Mouse (Mus musculus) heart, embryonic 13.5 days (tissue): ENCODE measurements around the gene Nipbl. TPM values are rescaled to one million over a fixed set of nuclear protein-coding genes. Genes with fewer than 3 reads are reported as not detected.

Experiments used
- ATAC-seq: fragments of 200-750 bp; cut with Nextera tagmentation; 2 replicates; pipeline ENCODE4 v1.8.0; 2017; ENCODE audit warnings: moderate TSS enrichment; ENCODE audit not compliant: insufficient number of reproducible peaks, low FRiP score, low TSS enrichment; ENCODE audit errors: extremely low read depth
- H3K27ac ChIP-seq: fragments of 300-500 bp; sonication (generic); replicated peaks from 2 replicates; pipeline ENCODE4 v1.5.1; 2015; ENCODE audit warnings: moderate library complexity, mild to moderate bottlenecking, inconsistent platforms
- H3K27me3 ChIP-seq: fragments of 300-500 bp; sonication (generic); replicated peaks from 2 replicates; pipeline ENCODE4 v1.6.1; 2015; ENCODE audit warnings: mild to moderate bottlenecking, inconsistent platforms
- H3K36me3 ChIP-seq: fragments of 300-500 bp; sonication (generic); 2 replicates; pipeline ENCODE4 v1.6.1; 2015; ENCODE audit warnings: mild to moderate bottlenecking, inconsistent platforms
- H3K4me1 ChIP-seq: fragments of 300-500 bp; sonication (generic); 2 replicates; pipeline ENCODE4 v1.6.1; 2015; ENCODE audit warnings: inconsistent platforms
- H3K4me2 ChIP-seq: fragments of 300-500 bp; sonication (generic); 2 replicates; pipeline ENCODE4 v1.6.1; 2015; ENCODE audit warnings: inconsistent platforms, mild to moderate bottlenecking, moderate library complexity
- H3K4me3 ChIP-seq: fragments of 300-500 bp; sonication (generic); 2 replicates; pipeline ENCODE4 v1.5.1; 2015; ENCODE audit warnings: moderate library complexity, mild to moderate bottlenecking, inconsistent platforms
- H3K9ac ChIP-seq: fragments of 300-500 bp; sonication (generic); 2 replicates; pipeline ENCODE4 v1.6.1; 2015; ENCODE audit warnings: inconsistent platforms, mild to moderate bottlenecking, moderate library complexity
- H3K9me3 ChIP-seq: fragments of 300-500 bp; sonication (generic); 2 replicates; pipeline ENCODE4 v1.6.1; 2016; ENCODE audit warnings: inconsistent platforms
- WGBS: fragments of 180-500 bp; shearing (Covaris S2); methylation state at CpG from one replicate; pipeline ENCODE4 v1.1.7; 2015; ENCODE audit warnings: mixed read lengths; 5-methylcytosine and 5-hydroxymethylcytosine counted together
- polyA plus RNA-seq: library from polyadenylated mRNA; unstranded; fragments of >200 nt; fragmentation: Nextera tagmentation; extraction: Ambion mirVana; gene quantifications from 2 replicates; pipeline ENCODE4 v1.2.1, GENCODE M21; 2015

Gene Nipbl
- polyA plus RNA-seq, 1 experiment from 2014 or later = 10.5 TPM

DNA sequence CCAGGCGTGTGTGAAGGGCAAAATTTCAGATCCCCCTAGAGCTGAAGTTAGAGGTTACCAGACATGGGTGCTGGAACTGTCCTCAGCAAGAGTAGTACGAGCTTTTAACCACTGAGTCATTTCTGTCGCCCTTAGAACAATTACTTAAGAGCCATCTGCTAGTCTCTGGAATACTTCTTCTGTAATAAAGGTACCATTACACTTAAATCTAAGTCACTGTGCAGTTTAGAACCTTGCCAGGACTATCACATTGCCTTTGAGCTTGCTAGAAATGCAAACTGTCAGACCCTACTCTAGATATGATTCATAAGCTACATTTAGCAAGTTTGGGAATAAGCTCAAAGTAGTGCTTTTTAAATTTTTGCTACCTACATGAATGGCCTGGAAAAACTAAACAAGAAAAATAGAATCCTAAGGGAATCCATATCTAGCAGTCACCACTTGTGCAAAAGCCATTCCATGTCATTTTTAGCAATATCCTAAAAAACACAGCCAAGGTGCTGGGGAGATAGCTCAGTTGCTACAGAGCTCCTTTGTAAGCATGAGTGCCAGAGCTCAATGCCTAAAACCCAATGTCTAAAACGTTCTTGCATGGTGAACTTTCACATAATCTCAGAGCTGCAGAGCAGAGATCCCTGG is 27.6 kb downstream of the Nipbl start:
- H3K27ac ChIP-seq = no peak overlapping the region
- no peaks in the 10 kb centered on the region for H3K36me3 ChIP-seq
- no peaks in the 10 kb centered on the region for H3K27me3 ChIP-seq
- no peak for ATAC-seq
- H3K9me3 ChIP-seq = no peaks in the 10 kb centered on the region
- no peak overlapping the region for H3K4me2 ChIP-seq
- peaks cover 41% of the 10 kb centered on the region for H3K4me1 ChIP-seq
- no peak overlapping the region for H3K9ac ChIP-seq
- no peak overlapping the region for H3K4me3 ChIP-seq
- 72% methylated on average over 4 of the region's 4 CpGs for WGBS

DNA sequence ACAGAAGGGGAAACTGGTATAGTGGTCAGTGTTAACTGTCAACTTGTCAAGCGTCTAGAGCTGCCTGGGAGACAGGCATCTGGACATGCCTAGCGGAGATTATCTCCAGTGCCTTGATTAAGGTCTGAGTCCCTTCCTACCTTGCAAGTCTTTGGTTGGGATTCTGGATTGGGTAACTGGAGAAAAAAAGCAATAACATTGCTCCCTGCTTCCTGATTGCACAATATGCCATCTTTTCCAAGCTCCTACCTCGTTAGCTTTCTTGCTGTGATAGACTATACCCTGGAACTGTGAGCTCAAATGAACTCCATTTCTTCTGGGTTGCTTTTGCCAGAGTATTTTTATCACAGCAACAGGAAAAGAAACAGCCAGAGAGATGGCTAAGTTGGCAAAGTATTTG is 30.9 kb downstream of the Nipbl start:
- no peaks in the 10 kb centered on the region for H3K36me3 ChIP-seq
- H3K9me3 ChIP-seq = no peaks in the 10 kb centered on the region
- ATAC-seq = no peak
- no peak overlapping the region for H3K4me3 ChIP-seq
- no peak overlapping the region for H3K9ac ChIP-seq
- WGBS = 52% methylated on average over 3 of the region's 3 CpGs
- no peak overlapping the region for H3K27ac ChIP-seq
- no peaks in the 10 kb centered on the region for H3K27me3 ChIP-seq
- peaks cover 38% of the 10 kb centered on the region for H3K4me1 ChIP-seq
- no peak overlapping the region for H3K4me2 ChIP-seq

DNA sequence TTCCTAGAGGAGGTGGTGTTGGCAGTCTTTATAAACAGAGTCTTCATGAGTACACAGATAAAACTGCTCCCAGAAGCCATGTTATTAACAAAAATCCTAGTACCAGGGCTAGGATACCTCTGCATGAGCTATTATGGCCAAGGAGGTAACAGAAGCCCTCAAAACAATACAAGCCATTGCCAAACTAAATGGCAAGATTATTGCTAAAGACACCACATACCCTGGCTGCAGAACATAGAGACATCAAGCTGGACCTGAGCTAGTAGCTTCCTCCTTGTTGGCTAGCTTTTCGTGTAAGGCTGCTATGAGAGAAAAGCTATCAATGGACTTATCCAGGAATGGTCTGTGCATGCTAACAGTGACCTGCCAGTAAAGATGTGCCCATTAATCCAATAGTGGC is 32.4 kb downstream of the Nipbl start:
- no peak overlapping the region for H3K27ac ChIP-seq
- no peaks in the 10 kb centered on the region for H3K9me3 ChIP-seq
- no peak overlapping the region for H3K4me2 ChIP-seq
- WGBS = 70% methylated on average over 1 of the region's 1 CpGs
- H3K4me3 ChIP-seq = no peak overlapping the region
- no peak for ATAC-seq
- H3K4me1 ChIP-seq = peaks cover 33% of the 10 kb centered on the region
- H3K27me3 ChIP-seq = no peaks in the 10 kb centered on the region
- H3K36me3 ChIP-seq = no peaks in the 10 kb centered on the region
- no peak overlapping the region for H3K9ac ChIP-seq

DNA sequence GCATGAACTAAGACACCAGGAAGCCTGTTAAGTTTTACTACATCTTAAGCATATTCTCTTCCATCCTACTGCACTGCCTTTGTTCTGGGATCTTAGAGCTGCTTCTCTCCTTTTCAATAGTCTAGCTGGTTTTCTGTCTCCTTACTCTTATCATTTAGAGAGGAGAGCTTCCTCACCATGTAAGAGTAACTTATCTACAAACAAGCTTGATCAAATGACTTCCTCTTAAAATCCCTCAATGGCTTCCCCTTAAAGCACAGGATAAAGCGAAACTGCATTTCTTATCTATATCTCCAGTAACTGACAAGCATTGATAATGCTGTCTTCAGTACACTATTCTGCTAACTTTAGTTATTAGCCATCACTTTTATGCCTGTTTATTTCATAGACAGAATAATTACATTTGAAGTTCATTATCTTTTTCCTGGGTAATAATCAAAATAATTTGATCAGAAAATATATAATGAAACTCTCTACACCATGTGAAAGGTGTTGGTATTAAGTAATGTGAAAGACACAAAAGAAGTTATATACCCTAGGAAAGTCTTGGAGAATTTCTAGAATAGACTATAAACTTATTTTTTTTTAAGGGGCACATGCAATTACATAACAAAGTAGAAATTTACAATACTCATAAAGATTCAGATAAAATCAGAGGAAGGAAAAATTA is 33.0 kb downstream of the Nipbl start:
- Histone ChIP-seq H3K27me3 (no peaks in the 10 kb centered on the region), H3K27ac (no peak overlapping the region), H3K36me3 (no peaks in the 10 kb centered on the region), H3K4me1 (peaks cover 28% of the 10 kb centered on the region), H3K4me2 (no peak overlapping the region), H3K9me3 (no peaks in the 10 kb centered on the region), H3K9ac (no peak overlapping the region), H3K4me3 (no peak overlapping the region)
- no peak for ATAC-seq
- 20% methylated on average over 1 of the region's 1 CpGs for WGBS

DNA sequence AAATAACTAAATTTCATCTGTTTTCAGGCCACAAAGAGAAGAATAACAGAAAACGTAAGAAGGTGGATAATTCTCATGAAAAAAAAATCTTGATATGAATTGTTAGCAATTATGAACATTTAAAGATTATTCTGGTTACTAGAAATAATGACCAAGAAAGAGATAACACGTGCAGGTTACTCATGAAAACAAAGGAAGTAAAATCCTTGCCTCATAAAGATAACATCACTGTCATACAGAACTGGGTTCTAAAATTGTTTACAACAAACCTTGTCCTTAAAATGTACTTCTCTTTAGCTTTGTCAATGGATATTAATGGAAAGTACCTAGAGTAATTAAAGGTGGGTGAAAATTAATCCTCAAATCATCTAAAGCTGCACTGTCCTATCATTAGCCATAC is 37.2 kb downstream of the Nipbl start:
- Histone ChIP-seq H3K27me3 (no peaks in the 10 kb centered on the region), H3K4me3 (no peak overlapping the region), H3K9ac (no peak overlapping the region), H3K36me3 (no peaks in the 10 kb centered on the region), H3K27ac (no peak overlapping the region), H3K4me1 (peaks cover 11% of the 10 kb centered on the region), H3K4me2 (no peak overlapping the region), H3K9me3 (no peaks in the 10 kb centered on the region)
- 80% methylated on average over 2 of the region's 2 CpGs for WGBS
- ATAC-seq = no peak

DNA sequence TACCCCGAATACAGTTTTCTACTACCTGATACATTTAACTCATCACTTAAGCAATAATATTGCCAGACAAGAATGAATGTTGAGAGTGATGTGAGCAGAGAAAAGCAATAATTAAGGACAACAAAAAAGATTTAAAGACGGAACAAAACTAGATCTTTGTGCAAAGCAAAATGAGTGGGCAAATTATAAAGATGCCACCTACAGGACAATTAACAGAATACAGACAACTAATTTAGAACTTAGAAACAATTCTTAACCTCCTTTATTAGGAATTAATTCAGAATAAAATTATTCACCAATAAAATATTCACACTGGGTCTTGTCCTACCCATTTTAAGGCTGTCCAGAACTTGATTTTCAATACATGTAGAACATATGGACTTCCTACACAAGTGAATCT is 38.0 kb downstream of the Nipbl start:
- H3K9ac ChIP-seq = no peak overlapping the region
- no peaks in the 10 kb centered on the region for H3K9me3 ChIP-seq
- no peak for ATAC-seq
- no peak overlapping the region for H3K4me3 ChIP-seq
- H3K4me1 ChIP-seq = peaks cover 5% of the 10 kb centered on the region
- no peak overlapping the region for H3K4me2 ChIP-seq
- no peaks in the 10 kb centered on the region for H3K36me3 ChIP-seq
- 93% methylated on average over 2 of the region's 2 CpGs for WGBS
- H3K27ac ChIP-seq = no peak overlapping the region
- no peaks in the 10 kb centered on the region for H3K27me3 ChIP-seq

DNA sequence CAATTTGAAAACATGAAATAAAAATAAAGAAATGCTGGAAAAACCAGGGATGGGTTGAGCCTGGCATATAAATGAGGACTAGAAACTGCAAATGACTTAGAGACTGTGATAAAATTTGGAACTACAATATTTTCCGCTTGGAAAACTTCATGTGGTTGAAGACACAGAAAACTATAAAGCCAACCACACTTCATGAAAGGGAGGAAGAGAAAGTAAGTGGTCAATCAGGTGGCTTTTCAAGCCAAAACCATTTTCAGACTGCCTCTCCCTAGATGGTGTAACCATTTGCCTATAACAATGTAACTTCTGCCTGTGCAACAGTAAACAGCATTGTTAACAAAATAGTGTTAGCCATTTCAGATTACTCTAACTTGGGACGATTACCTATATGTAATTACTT is 41.7 kb downstream of the Nipbl start:
- Histone ChIP-seq H3K27ac (no peak overlapping the region), H3K4me2 (no peak overlapping the region), H3K36me3 (no peaks in the 10 kb centered on the region), H3K4me3 (no peak overlapping the region), H3K9me3 (no peaks in the 10 kb centered on the region), H3K4me1 (no peaks in the 10 kb centered on the region), H3K9ac (no peak overlapping the region), H3K27me3 (no peaks in the 10 kb centered on the region)
- no peak for ATAC-seq
- 80% methylated on average over 2 of the region's 2 CpGs for WGBS

DNA sequence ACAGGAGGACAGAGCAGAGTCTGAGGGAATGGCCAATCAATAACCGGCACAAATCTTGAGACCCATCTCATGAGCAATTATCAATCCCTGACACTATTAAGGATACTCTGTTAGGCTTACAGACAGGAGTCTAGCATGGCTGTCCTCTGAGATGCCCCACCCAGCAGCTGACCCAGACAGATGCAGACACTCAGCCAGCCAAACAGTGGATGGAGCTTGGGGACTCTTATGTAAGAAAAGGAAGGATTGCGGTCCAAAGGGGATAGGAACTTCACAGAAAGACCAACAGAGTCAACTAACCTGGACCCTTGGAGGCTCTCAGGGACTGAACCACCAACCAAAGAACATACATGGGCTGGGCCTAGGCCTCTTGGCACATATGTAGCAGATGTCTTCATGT is 42.7 kb downstream of the Nipbl start:
- no peaks in the 10 kb centered on the region for H3K27me3 ChIP-seq
- no peaks in the 10 kb centered on the region for H3K9me3 ChIP-seq
- WGBS = 94% methylated on average over 2 of the region's 2 CpGs
- no peak overlapping the region for H3K27ac ChIP-seq
- H3K9ac ChIP-seq = no peak overlapping the region
- H3K4me3 ChIP-seq = no peak overlapping the region
- no peaks in the 10 kb centered on the region for H3K4me1 ChIP-seq
- H3K4me2 ChIP-seq = no peak overlapping the region
- no peak for ATAC-seq
- H3K36me3 ChIP-seq = no peaks in the 10 kb centered on the region

DNA sequence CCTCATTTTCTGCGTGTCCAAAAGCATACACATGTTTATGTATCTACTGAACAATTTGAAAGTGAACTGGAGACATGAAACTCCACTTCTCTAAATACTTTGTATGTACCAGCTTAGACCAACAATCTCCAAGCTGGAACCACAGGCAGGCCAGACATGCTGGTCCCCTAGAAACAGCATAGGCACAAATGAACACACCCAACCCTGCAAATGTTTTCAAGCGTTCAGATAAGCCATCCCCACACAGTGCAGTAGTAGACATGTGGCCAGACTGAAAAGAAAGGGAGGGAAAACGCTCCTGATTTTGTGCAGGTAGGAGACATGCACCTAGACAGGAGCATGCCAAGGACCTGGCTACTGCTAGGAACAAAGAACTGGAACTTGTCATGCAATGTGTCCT is 52.5 kb downstream of the Nipbl start:
- Histone ChIP-seq H3K9ac (no peak overlapping the region), H3K4me3 (no peak overlapping the region), H3K4me1 (peaks cover 5% of the 10 kb centered on the region), H3K27me3 (no peaks in the 10 kb centered on the region), H3K9me3 (no peaks in the 10 kb centered on the region), H3K36me3 (no peaks in the 10 kb centered on the region), H3K27ac (no peak overlapping the region), H3K4me2 (no peak overlapping the region)
- ATAC-seq = no peak
- 70% methylated on average over 3 of the region's 3 CpGs for WGBS

DNA sequence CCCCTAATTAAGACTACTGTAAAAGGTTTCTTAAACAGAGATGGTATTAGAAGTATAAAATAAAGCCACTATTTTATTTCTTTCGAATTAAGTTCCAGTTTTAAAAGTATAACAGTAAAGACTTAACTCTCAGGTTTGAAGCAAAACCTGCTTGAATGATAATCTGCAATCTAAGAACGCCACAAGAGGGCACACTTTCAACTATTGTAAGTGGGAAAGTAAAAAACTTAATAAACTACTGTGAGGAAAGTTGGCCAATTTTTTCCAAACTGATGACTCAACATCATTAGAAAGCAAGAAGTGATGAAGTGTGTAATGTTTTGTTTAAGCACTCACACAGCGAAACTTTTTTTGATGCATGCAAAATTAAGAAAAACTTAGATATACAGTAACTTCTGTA is 62.0 kb downstream of the Nipbl start:
- ATAC-seq = no peak
- no peaks in the 10 kb centered on the region for H3K27me3 ChIP-seq
- no peak overlapping the region for H3K27ac ChIP-seq
- H3K36me3 ChIP-seq = no peaks in the 10 kb centered on the region
- no peaks in the 10 kb centered on the region for H3K4me1 ChIP-seq
- no peaks in the 10 kb centered on the region for H3K9me3 ChIP-seq
- H3K4me2 ChIP-seq = no peak overlapping the region
- H3K4me3 ChIP-seq = no peak overlapping the region
- H3K9ac ChIP-seq = no peak overlapping the region
- WGBS = 48% methylated on average over 3 of the region's 3 CpGs

DNA sequence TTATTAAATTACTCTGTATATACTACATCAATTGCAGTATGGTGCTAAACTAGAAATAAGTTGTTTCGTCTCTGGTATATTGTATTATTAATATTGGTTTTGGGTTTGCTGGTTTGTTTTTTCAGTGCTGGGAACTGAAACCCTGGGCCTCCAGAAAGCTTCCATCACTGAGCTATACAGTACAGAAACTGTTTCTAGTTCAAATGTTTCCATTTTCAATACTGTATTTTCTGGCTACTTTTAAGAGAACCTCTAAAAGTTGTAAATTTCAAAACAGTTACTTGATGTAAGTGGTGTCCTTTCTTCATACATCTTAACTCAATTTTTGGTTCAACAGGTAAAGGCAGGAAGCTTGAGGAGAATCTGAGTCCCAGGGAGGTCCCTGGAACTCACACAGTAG is 68.6 kb downstream of the Nipbl start:
- Histone ChIP-seq H3K36me3 (peaks cover 12% of the 10 kb centered on the region), H3K4me1 (no peaks in the 10 kb centered on the region), H3K9ac (no peak overlapping the region), H3K27me3 (no peaks in the 10 kb centered on the region), H3K4me3 (no peak overlapping the region), H3K4me2 (no peak overlapping the region), H3K27ac (no peak overlapping the region), H3K9me3 (no peaks in the 10 kb centered on the region)
- WGBS = 91% methylated on average over 1 of the region's 1 CpGs
- no peak for ATAC-seq

DNA sequence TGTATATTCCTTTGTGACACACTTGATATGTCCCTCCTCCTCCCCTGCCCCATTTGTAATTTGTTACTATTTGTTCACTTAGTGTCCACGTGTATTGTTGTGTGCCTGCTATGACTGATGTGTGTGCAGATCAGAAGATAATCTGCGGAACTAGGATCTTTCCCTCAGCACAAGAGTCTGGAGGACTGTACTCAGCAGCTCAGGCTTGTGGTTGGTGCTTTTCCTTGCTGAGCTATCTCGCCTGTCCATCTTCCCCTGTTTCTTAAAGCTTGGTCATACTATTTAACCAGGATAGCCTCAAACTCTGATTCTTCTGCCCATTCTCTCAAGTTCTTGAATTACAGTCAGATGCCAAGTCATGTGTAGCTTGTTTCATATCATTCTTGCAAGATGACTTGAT is 69.5 kb downstream of the Nipbl start:
- Histone ChIP-seq H3K4me2 (no peak overlapping the region), H3K36me3 (peaks cover 19% of the 10 kb centered on the region), H3K27me3 (no peaks in the 10 kb centered on the region), H3K27ac (no peak overlapping the region), H3K9ac (no peak overlapping the region), H3K4me3 (no peak overlapping the region), H3K4me1 (no peaks in the 10 kb centered on the region), H3K9me3 (no peaks in the 10 kb centered on the region)
- no peak for ATAC-seq
- WGBS = 75% methylated on average over 3 of the region's 3 CpGs
